Mouse (Mus musculus) thymus, postnatal 10 days (tissue): ENCODE data around the gene Washc4.
"Not testable (repeated sequence)": the region's sequence is repeated elsewhere in the genome, so short reads cannot be mapped to it uniquely, and the experiment has no call there.

Source experiments
- DNase-seq, 2 experiments: peaks; one replicate each; pipeline ENCODE4 v3.0.0; 2021; ENCODE audit warnings: low spot score in 2 of 2

Gene Washc4

GRCm38 (mm10) chr10:83543439-83544102 is at the start of gene Washc4:
Washc4 (plus strand) TSS chr10:83543752.
- DNase-seq: peak; percentile 88 to 89

GRCm38 (mm10) chr10:83497321-83497720 is 46.2 kb upstream of the Washc4 start:
- no peak for DNase-seq

DNA sequence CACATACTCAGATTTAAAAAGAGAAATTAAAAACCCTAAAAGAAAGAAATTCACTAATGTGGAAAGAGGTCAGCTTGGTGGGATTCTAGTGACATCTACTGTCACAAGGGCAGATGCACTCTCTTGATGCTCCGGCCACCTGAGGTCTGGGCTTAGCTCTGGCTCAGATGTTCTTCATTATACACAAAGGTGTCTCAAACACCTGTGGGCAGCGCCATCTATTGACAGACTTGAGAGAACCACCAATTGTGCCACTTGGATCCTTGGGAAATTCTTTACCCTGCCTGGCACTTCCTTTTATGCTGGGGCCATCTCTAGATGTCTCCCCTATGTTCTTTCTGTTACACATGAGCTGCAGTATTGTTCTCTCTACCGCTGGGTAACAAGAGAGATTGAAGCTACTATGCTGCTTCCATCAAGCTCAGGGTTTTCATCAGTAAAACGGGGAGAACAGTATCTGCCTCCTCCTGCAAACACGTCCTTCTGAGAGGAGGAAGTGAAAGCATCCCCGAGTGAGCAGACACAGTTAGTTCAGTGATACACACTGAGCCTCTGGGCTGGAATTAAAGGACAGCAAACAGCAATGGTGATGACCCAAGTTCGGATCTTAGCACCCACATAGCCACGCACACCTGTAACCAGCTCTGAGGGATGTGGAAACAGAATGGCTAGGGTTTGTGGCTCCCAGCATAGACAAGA is 34.4 kb upstream of the Washc4 start:
- peak in 1 of 2 experiments; percentile 40 for DNase-seq

- no peak for DNase-seq
Measured at GRCm38 (mm10) chr10:83511304-83511703, 32.2 kb upstream of the Washc4 start.

DNA sequence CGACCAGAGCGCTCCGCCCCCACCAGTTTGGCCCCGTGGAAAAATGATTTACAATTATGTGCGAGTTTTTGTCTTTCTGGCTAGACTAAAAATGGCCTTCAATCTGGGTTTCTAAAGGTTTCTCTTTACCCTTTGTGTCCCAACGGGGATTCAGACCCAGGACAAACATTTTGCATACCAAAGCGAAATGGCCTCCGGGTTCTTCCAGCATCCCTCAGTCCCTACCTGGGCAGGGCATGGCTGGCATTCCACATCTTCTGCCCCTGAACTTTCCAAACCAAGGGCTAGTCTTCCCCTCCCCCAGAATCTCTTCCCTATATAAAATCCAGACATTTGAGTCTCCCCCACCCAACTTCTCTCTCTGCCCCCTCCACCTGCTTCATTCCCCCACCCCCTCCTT is 29.8 kb upstream of the Washc4 start:
- DNase-seq: no peak

DNA sequence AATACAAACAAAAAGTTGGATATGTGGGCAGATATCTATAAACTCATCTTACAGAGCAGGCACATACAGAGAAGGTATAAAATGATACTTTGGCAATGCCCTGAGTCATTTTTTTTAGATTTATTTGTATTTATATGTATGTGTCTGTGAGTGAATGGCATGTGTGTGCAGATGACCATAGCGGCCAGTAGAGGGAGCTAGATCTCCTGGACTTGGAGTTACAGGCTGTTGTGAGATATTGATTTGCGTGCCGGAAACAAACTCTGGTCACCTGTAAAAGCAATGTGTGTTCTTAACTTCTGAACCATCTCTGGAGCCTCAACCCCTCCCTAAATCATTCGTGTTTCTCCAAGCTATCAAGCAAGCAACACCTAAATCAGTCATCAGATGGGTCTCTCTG is 22.6 kb upstream of the Washc4 start:
- no peak for DNase-seq

DNA sequence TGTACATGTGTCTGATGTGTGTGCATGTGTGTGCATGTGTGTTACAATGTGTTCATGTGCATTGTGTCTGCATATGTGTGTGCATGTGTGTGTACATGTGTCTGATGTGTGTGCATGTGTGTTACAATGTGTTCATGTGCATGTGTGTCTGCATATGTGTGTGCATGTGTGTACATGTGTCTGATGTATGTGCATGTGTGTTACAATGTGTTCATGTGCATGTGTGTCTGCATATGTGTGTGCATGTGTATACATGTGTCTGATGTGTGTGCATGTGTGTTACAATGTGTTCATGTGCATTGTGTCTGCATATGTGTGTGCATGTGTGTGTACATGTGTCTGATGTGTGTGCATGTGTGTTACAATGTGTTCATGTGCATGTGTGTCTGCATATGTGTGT is 19.3 kb upstream of the Washc4 start:
- DNase-seq: not testable (repeated sequence)

DNA sequence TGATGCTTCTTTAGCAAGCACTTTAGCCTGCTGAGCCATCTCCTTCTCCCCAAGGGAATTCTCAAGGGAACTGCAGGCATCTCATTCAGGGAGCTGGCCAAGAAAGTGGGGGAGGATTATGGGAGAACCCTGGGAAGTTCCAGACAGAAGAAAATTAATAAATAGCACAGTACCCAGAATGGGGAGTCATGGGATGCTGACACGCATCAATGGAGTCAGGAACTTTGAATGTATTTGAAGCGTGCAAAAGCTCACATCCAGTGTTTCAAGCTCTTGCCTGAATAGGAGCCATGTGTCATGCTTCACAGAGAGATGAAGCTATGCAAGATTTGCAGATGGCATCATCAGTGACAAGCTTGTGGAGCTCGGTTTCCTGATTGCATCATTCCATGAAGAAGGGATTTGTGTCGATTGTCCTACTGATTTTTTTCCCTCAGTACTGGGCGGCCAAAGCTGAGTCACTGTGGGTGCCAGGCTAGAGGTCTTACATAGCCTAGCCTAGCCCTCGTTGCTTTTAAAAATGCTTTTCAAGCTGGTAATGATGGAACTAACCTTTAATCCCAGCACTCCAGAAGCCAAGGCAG is 13.1 kb upstream of the Washc4 start:
- DNase-seq: no peak

- DNase-seq: no peak
Measured at GRCm38 (mm10) chr10:83533258-83533909, 10.2 kb upstream of the Washc4 start.

DNA sequence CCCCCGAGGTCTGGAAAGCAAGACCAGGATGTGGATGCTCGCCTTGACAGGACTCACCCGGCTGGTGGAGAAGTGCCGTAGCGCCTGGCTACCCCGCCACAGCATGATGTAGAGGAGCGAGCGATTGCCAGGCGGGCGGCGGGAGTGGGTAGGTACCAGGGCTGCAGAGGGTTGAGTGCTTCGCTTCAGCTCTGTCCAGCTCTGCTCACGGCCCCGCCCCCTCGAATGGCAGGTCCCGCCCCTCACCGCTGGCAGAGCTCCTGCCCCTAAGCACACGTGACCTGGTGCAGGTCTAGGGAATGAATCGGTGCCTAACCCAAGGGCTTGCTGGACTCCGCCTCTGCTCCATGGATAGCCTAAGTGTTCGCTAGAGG is 9.7 kb upstream of the Washc4 start, which contains the start of gene Aldh1l2:
Gene Aldh1l2 (minus strand): TSS at position 231 of the 374 bp plus-strand sequence.
- peak; percentile 7 to 21 for DNase-seq

DNA sequence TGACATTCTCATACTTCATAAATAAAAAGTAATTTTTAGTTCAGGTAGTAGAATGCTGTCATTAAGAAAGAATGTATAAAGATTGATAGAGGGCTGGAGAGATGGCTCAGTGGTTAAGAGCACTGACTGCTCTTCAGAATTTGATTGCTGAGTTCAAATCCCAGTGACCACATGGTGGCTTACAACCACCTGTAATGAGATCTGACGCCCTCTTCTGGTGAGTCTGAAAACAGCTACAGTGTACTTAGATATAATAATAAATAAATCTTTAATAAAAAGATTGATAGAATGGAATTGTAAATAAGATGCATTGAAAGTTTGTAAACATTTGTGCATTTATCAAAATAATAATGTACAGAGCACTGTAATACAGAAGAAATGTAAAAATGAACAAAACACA is 7.1 kb upstream of the Washc4 start:
- DNase-seq: no peak

DNA sequence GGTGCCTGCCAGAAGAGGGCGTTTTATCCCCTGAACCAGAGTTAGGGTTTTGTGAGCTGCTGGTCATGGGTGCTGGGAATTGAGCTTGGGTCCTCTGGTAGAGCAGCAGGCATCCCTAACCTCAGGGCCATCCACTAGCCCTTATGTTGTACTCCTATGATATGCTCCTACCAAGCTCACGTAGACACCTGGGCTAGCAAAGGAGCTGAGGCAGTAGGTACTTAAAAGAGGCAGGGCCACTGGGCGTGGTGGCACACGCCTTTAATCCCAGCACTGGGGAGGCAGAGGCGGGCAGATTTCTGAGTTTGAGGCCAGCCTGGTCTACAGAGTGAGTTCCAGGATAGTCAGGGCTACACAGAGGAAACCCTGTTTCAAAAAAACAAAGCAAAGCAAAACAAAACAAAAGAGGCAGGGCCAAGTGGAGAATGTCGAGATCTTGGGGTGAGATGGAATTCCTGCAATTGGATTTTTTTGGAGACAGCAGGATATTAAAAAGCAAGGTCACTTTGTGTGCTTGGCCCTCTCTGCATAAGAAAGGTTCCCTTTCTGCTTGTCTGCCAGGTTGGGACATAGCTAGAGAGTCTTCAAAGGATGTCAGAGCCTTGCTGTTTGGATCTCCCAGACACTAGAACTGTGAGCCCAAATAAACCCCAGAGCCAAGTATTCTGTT is 4.1 kb upstream of the Washc4 start:
- no peak for DNase-seq

- no peak for DNase-seq
Measured at GRCm38 (mm10) chr10:83540092-83540491, 3.5 kb upstream of the Washc4 start.

DNA sequence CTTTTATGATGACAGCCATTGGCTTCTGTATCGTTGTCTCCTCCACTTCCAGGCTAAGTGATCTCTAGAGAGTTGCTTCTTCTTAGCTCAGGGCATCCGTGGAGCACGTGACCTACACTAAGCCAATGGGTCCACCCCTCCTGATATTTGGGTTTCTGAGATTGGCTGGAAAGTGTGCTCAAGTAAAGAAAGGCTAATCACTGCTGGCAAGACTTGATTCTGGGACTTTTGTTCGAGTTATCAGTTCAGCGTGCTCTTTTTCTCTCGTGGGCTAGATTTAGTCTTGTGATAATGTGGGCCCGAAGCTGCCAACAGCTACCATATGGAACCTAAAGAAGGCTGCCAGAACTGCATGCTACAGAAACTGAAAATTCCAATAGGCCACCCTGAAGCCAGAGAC is 1.3 kb upstream of the Washc4 start:
- no peak for DNase-seq

- DNase-seq: peak in 1 of 2 experiments; percentile 35
Measured at GRCm38 (mm10) chr10:83544103-83544479, 539 bp downstream of the Washc4 start.

DNA sequence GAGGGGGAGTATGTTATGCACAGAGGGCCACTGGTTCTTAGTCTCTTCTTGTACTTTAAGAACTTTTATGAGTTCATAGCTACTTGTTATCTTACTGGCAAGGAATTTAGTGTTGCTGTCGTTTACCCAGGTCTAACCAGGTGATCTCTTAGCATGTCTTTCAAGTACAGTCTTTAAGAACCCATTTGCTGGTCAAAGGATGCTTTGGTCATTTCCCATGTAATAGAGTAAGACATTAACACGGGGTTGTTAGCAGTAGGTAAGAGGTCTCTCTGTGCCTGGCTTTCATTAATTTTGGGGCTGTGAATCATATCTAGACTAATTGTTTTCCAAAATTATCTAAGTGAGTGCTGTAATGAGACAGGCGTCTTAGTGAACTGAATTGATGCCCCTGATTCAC is 1.8 kb downstream of the Washc4 start:
- DNase-seq: no peak

DNA sequence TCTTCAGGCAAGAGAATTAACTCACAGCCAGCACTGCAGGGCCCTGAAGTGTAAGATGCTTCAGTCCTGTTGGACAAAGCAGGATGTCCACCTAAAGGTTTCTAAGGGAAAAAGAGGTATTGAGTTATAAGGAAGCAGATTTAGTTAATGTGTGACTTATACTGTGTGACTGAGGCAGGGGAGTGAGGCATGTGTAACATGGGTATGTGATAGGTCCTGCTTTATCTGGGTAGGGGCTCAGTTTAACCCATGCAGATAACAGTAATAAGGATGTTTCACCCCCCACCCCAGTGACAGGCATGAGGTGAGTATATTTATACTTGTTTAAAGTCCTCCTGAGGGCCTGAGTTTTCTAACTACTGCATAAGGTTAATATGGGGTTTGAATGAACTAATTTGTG is 19.5 kb downstream of the Washc4 start:
- no peak for DNase-seq

DNA sequence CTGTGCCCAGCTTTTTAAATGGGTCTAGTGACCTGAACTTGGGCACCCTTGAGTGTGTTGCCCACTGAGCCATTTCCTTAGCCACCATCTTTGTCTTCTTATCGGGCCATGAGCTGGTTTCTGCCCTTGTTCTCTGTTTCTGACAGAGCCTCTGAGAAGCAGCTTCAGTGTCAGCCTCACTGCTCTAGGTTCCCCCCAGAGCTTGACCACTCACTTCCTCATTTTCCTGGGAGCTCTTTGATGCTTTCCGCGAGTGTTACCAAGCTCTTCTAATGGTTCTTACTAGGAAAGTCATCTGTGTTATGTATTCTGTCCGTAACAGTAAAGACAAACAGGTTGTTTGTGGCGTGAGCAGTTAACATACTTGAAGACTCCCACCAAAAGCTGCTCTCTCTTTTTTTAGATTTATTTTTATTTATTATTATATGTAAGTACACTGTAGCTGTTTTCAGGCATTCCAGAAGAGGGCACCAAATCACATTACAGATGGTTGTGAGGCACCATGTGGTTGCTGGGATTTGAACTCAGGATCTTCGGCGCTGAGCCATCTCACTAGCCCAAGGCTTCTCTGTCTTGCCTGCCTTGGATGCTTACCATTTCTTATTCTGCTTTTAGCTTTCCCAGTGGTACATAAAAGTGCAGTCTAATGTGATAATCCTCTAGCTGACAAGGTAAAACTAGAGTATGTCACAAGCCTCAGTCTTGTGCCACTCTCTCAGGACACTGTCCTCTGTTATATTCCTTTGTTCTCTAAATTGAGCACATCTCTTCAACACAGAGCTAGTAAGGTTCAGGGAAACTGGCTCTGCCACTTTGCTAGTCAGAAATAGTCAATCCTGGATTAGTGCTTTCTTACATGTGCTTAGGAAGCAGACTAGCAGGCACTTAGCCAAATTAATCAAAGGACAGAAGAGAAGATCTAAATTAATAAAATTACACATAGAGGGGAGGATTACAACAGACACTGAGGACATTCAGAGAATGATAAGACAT is 22.2 kb downstream of the Washc4 start:
- DNase-seq: no peak

DNA sequence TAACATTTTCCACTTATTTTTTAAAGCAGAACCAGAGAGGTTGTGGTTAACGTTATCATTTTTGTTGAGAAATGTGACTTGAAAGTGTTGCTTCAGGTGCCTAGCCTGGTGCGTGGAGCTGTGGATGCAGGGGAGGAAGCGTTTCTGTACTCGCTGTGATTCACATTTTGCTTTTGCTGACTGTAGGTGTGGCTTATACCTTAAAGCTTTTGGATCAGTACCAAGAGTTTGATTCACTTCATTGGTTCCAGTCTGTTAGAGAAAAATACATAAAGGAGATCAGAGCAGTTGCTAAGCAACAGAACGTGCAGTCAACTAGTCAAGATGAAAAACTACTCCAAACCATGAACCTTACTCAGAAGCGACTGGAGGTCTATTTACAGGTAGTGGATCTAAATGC is 47.2 kb downstream of the Washc4 start:
- no peak for DNase-seq

DNA sequence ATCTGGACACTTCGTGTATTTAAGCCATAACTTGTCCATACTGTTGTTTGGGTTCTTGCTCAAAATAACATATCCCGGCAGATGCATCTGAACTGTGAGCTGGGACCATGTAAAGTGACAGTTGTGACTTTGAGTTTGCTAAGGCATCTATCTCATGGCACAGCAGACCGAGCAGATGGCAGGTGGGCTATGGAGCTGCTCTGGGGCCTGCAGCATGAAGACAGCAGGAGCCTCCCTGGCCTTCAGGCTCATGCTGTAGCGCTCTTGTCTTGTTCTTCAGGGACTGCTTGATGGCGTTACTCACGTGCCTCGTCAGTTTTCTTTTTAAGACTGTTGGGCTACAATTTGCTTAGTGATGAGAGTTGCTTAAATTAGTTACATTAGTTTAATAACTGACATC is 49.1 kb downstream of the Washc4 start:
- DNase-seq: no peak

GRCm38 (mm10) chr10:83594526-83594925 is 51.0 kb downstream of the Washc4 start:
- DNase-seq: no peak
